Mouse (Mus musculus): ENCODE results near the gene Rilpl1.

The Rilpl1 gene

GRCm38 (mm10) chr5:124453339-124454081 lies 77.7 kb downstream of the Rilpl1 start:
- DNase-seq (ENCODE audit: low read depth, low spot score) = no peak

GRCm38 (mm10) chr5:124452494-124453228 lies 78.5 kb downstream of the Rilpl1 start:
- no peak for DNase-seq (ENCODE audit: low read depth, low spot score)

DNA sequence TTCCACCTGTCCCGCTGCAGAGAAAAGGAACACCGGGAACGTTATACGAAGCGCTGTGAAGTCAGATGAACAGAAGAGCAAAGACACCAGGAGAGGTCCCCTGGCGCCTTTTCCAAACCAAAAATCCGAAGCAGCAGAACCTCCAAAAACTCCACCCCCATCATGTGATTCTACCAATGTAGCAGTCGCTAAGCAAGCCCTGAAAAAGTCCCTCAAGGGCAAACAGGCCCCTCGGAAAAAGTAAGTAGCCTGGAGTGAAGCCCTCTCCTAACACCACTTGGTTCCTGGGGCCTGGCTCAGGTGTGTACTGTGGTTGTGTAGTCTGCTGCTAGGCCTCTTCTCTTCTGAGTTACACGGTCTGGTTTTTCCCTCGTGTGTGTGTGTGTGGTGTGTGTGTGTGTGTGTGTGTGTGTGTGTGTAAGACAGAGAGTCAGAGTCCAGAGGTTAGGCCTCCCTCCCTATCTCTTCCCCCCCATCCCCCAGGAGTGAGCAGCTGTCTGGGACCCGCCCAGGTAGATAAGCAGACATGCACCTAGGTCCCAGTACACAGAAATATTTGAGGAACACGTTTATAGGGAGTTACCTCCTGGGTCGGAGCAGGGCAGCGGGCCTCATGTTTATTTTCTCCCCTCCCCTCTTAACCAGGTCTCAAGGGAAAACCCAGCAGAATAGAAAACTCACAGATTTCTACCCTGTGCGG lies 80.4 kb downstream of the Rilpl1 start:
- no peak for DNase-seq (ENCODE audit: low read depth, low spot score)

GRCm38 (mm10) chr5:124450051-124450450 lies 81.1 kb downstream of the Rilpl1 start:
- no peak for DNase-seq (ENCODE audit: low read depth, low spot score)

- no peak for DNase-seq (ENCODE audit: low read depth, low spot score)
Observed at GRCm38 (mm10) chr5:124449494-124449893, 81.7 kb downstream of the Rilpl1 start.

DNA sequence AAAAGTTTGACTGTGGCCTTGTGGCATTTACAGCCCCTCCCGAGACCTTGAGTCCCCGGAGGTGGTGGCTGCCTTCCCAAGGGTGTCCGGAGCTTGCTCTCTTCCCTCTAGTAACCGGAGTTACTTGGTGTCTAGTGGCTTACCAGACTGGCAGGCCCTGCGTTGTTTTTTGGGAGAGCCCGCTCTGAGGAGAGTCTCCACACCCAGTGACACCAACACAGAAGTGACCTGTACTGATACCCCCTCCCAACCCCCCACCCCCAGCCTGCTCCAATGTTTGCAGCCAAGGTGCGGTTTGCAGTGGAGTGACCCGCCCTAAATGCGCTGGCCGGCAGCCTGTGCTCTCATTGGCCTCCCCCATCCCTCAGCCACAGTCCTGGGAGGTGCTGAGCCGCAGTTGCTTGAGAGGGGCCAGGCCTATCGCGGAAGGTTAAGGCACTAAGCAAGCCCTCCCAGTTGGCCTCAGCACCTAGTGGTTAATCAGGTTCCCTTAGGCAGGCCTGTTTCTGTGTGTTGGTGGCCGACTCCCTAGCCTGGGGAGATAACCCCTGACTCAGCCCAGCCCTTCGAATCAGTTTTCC lies 84.8 kb downstream of the Rilpl1 start:
- DNase-seq (ENCODE audit: low read depth, low spot score) = peak; percentile 58

DNA sequence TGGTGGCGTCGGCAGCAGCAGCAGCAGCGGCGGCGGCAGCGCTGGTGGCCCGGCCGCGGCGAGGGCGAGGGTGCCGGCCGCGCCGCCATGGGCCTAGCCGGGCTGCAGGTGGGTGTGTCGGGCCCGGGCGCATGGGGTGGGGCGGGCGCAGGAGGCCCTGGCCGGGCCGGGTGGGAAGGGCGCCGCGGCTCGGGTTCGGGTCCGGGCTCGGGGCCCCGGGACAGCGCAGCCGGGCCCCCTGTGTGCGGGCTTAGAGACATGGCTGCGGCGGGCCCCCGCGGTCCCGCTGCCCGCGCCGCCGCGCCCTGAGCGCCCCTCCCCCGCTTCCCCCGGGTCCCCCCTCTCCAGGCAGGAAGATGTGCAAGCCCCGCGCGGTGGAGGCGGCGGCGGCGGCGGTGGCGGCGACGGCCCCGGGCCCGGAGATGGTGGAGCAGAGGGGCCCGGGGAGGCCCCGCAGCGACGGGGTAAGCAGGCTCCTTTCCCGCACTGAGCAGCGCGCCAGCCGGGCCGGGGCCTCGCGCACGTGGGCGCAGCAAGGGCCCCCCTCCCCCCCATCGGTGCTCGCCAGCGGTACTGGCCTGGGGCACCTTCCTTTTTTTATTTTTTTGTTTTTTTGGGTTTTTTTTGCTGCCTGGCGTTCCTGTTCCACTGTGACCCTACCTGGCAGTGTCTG lies 85.4 kb downstream of the Rilpl1 start:
- peak; percentile 12 for DNase-seq (ENCODE audit: low read depth, low spot score)

GRCm38 (mm10) chr5:124444661-124445561 lies 86.3 kb downstream of the Rilpl1 start:
- peak; percentile 78 for DNase-seq (ENCODE audit: low read depth, low spot score)

DNA sequence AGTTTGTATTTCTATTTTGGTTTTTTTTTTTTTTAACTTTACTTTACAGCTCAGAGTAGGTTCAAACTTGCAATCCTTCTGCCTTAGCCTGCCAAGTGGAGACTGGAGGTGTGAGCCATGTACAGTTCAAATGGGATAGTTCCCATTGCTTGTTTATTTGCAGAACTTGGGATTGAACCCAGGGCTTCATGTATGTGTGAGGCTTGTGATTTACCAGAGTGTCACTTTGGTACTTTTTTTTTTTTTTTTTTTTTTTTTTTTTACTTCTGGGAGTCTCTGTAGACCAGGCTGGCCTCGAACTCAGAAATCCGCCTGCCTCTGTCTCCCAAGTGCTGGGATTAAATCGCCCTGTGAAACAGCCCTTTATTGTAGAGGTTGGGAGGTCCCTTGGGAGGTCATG lies 87.0 kb downstream of the Rilpl1 start:
- no peak for DNase-seq (ENCODE audit: low read depth, low spot score)
